Mouse (Mus musculus) G1E (cell line): ENCODE measurements around the gene Myo1d.

Source experiments
- CTCF ChIP-seq: IDR thresholded peaks from 2 replicates; pipeline ENCODE4 v1.5.1; 2012; ENCODE audit warnings: low read depth, low read length, inconsistent platforms, mixed read lengths
- GATA1 ChIP-seq: IDR thresholded peaks from 2 replicates; pipeline ENCODE4 v1.6.1; 2012; ENCODE audit warnings: borderline replicate concordance, low read length, inconsistent platforms, mixed read lengths
- TAL1 ChIP-seq: conservative IDR thresholded peaks from 2 replicates; pipeline ENCODE4 v1.6.1; 2012; ENCODE audit warnings: low read depth, low read length, inconsistent platforms, mixed read lengths

DNA sequence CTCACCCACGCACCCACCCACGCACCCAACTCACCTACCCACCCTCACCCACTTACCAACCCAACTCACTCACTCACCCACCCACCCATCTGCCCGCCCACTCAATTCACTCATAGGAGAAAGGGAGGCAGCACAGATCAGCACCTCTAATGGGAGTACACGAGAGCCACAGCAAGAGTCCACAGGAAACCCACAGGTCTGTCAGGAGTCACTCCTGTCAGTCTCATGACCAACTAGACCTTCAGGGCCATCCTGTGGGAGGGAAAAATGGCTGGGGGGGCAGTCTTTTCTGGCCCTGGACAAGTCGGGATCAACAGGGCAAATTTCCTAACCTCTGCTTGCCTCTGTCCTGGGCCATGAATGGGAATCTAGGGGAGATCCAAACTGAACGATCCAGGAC, 272.0 kb downstream of the Myo1d start:
- TF ChIP-seq GATA1, result no peak
- no peak for TF ChIP-seq CTCF
- TF ChIP-seq TAL1, result no peak
